Mouse (Mus musculus) neural tube, embryonic 11.5 days (tissue): ENCODE results near the gene Prdm16. TPM values are rescaled to one million over a fixed set of nuclear protein-coding genes. Genes with fewer than 3 reads are reported as not detected.

ENCODE experiments used
- ATAC-seq: fragments of 200-750 bp; cut with Nextera tagmentation; 2 replicates; pipeline ENCODE4 v1.8.0; 2017; ENCODE audit warnings: moderate number of reproducible peaks, mild to moderate bottlenecking, moderate TSS enrichment, moderate library complexity; ENCODE audit not compliant: insufficient read depth, low FRiP score, low TSS enrichment
- DNase-seq: peaks from one replicate; pipeline ENCODE4 v3.0.0-alpha.2; 2015; ENCODE audit warnings: low spot score
- H3K27ac ChIP-seq: fragments of 300-500 bp; sonication (generic); 2 replicates; pipeline ENCODE4 v1.5.1; 2014; ENCODE audit warnings: low read depth, mild to moderate bottlenecking, low read length
- H3K27me3 ChIP-seq: fragments of 300-500 bp; sonication (generic); 2 replicates; pipeline ENCODE4 v1.6.1; 2014; ENCODE audit warnings: mild to moderate bottlenecking, low read length, mixed read lengths; ENCODE audit not compliant: control insufficient read depth, insufficient read depth
- H3K36me3 ChIP-seq: fragments of 300-500 bp; sonication (generic); 2 replicates; pipeline ENCODE4 v1.6.1; 2014; ENCODE audit warnings: mild to moderate bottlenecking, low read length, moderate library complexity, mixed read lengths; ENCODE audit not compliant: control insufficient read depth, insufficient read depth
- H3K4me1 ChIP-seq: fragments of 300-500 bp; sonication (generic); 2 replicates; pipeline ENCODE4 v1.6.1; 2014; ENCODE audit warnings: low read length, mixed read lengths; ENCODE audit not compliant: control insufficient read depth, insufficient read depth
- H3K4me2 ChIP-seq: fragments of 300-500 bp; sonication (generic); 2 replicates; pipeline ENCODE4 v1.6.1; 2014; ENCODE audit warnings: low read depth, mild to moderate bottlenecking, moderate library complexity
- H3K4me3 ChIP-seq: fragments of 300-500 bp; sonication (generic); 2 replicates; pipeline ENCODE4 v1.5.1; 2014; ENCODE audit warnings: low read depth, low read length
- H3K9ac ChIP-seq: fragments of 300-500 bp; sonication (generic); 2 replicates; pipeline ENCODE4 v1.6.1; 2014; ENCODE audit warnings: mild to moderate bottlenecking, low read length
- H3K9me3 ChIP-seq: fragments of 300-500 bp; sonication (generic); 2 replicates; pipeline ENCODE4 v1.6.1; 2016; ENCODE audit warnings: low read length; ENCODE audit not compliant: control insufficient read depth
- WGBS: fragments of 180-500 bp; shearing (Covaris S2); extraction: QIAGEN DNeasy Blood & Tissue Kit; methylation state at CpG from one replicate; pipeline ENCODE4 v1.1.7; 2014; 5-methylcytosine and 5-hydroxymethylcytosine counted together
- polyA plus RNA-seq: library from polyadenylated mRNA; unstranded; fragments of >200 nt; fragmentation: Nextera tagmentation; extraction: Ambion mirVana; gene quantifications from 2 replicates; pipeline ENCODE4 v1.2.1, GENCODE M21; 2014

The Prdm16 gene
- polyA plus RNA-seq, 1 experiment from 2014 or later: 10.9 TPM

- no peaks in the 10 kb centered on the region for H3K36me3 ChIP-seq
- H3K9ac ChIP-seq: no peak overlapping the region
- no peak for DNase-seq
- no peaks in the 10 kb centered on the region; the same call in 1 of the 2 replicates for H3K9me3 ChIP-seq
- H3K4me3 ChIP-seq: no peak overlapping the region
- no peaks in the 10 kb centered on the region for H3K27me3 ChIP-seq
- H3K4me1 ChIP-seq: peaks cover 17% of the 10 kb centered on the region
- 93% methylated on average over 17 of the region's 17 CpGs for WGBS
- ATAC-seq: no peak
- H3K27ac ChIP-seq: no peak overlapping the region
- no peak overlapping the region for H3K4me2 ChIP-seq
These were observed 215.9 kb downstream of the Prdm16 start for GRCm38 (mm10) chr4:154420749-154421148.

GRCm38 (mm10) chr4:154419766-154420165 is 216.9 kb downstream of the Prdm16 start:
- DNase-seq: no peak
- Histone ChIP-seq H3K4me1 (peaks cover 17% of the 10 kb centered on the region), H3K27ac (no peak overlapping the region), H3K4me3 (no peak overlapping the region), H3K36me3 (no peaks in the 10 kb centered on the region), H3K9ac (no peak overlapping the region), H3K4me2 (no peak overlapping the region), H3K9me3 (no peaks in the 10 kb centered on the region; the same call in 1 of the 2 replicates), H3K27me3 (no peaks in the 10 kb centered on the region)
- no peak for ATAC-seq
- 91% methylated on average over 4 of the region's 4 CpGs for WGBS

GRCm38 (mm10) chr4:154418993-154419392 is 217.7 kb downstream of the Prdm16 start:
- H3K27me3 ChIP-seq: no peaks in the 10 kb centered on the region
- H3K4me2 ChIP-seq: no peak overlapping the region
- H3K4me1 ChIP-seq: peaks cover 17% of the 10 kb centered on the region
- H3K9me3 ChIP-seq: no peaks in the 10 kb centered on the region; the same call in 1 of the 2 replicates
- WGBS: 27% methylated on average over 2 of the region's 2 CpGs
- ATAC-seq: no peak
- no peak overlapping the region for H3K9ac ChIP-seq
- H3K4me3 ChIP-seq: no peak overlapping the region
- no peak overlapping the region for H3K27ac ChIP-seq
- H3K36me3 ChIP-seq: no peaks in the 10 kb centered on the region
- no peak for DNase-seq

GRCm38 (mm10) chr4:154418327-154418744 is 218.3 kb downstream of the Prdm16 start:
- no peak overlapping the region for H3K4me2 ChIP-seq
- no peak overlapping the region for H3K9ac ChIP-seq
- WGBS: 86% methylated on average over 4 of the region's 4 CpGs
- ATAC-seq (no peak), DNase-seq (no peak)
- H3K27me3 ChIP-seq: no peaks in the 10 kb centered on the region
- no peaks in the 10 kb centered on the region; the same call in 1 of the 2 replicates for H3K9me3 ChIP-seq
- peaks cover 17% of the 10 kb centered on the region for H3K4me1 ChIP-seq
- H3K27ac ChIP-seq: no peak overlapping the region
- no peaks in the 10 kb centered on the region for H3K36me3 ChIP-seq
- no peak overlapping the region for H3K4me3 ChIP-seq

- 68% methylated on average over 6 of the region's 6 CpGs for WGBS
- ATAC-seq (no peak), DNase-seq (no peak)
- H3K4me2 ChIP-seq: no peak overlapping the region
- peaks cover 17% of the 10 kb centered on the region for H3K4me1 ChIP-seq
- no peak overlapping the region for H3K9ac ChIP-seq
- no peaks in the 10 kb centered on the region for H3K36me3 ChIP-seq
- H3K9me3 ChIP-seq: no peaks in the 10 kb centered on the region; the same call in 1 of the 2 replicates
- no peak overlapping the region for H3K4me3 ChIP-seq
- H3K27me3 ChIP-seq: no peaks in the 10 kb centered on the region
- no peak overlapping the region for H3K27ac ChIP-seq
These were observed 219.9 kb downstream of the Prdm16 start for GRCm38 (mm10) chr4:154416728-154417127.

GRCm38 (mm10) chr4:154414885-154415284 is 221.8 kb downstream of the Prdm16 start:
- ATAC-seq (no peak), DNase-seq (no peak)
- Histone ChIP-seq H3K27ac (no peak overlapping the region), H3K4me1 (peaks cover 25% of the 10 kb centered on the region), H3K9me3 (no peaks in the 10 kb centered on the region; the same call in 1 of the 2 replicates), H3K4me3 (no peak overlapping the region), H3K9ac (no peak overlapping the region), H3K36me3 (no peaks in the 10 kb centered on the region), H3K4me2 (no peak overlapping the region), H3K27me3 (0 out of 2 replicates have a peak, but pooled peaks cover 3% of the 10 kb centered on the region)
- 20% methylated on average over 4 of the region's 4 CpGs for WGBS

GRCm38 (mm10) chr4:154410559-154410958 is 226.1 kb downstream of the Prdm16 start:
- DNase-seq: no peak
- H3K9ac ChIP-seq: no peak overlapping the region

GRCm38 (mm10) chr4:154409841-154410240 is 226.8 kb downstream of the Prdm16 start:
- ATAC-seq: no peak

More at GRCm38 (mm10) chr4:154410559-154410958, 226.1 kb downstream of the Prdm16 start:
- Histone ChIP-seq H3K4me3 (no peak overlapping the region), H3K4me2 (no peak overlapping the region), H3K27ac (no peak overlapping the region), H3K27me3 (0 out of 2 replicates have a peak, but pooled peaks cover 6% of the 10 kb centered on the region), H3K36me3 (no peaks in the 10 kb centered on the region), H3K9me3 (no peaks in the 10 kb centered on the region), H3K4me1 (peaks cover 27% of the 10 kb centered on the region)
- 85% methylated on average over 8 of the region's 8 CpGs for WGBS
- ATAC-seq: no peak

GRCm38 (mm10) chr4:154409237-154409721 is 227.4 kb downstream of the Prdm16 start:
- H3K27me3 ChIP-seq: 0 out of 2 replicates have a peak, but pooled peaks cover 6% of the 10 kb centered on the region

More at GRCm38 (mm10) chr4:154409841-154410240, 226.8 kb downstream of the Prdm16 start:
- no peak overlapping the region for H3K9ac ChIP-seq
- H3K4me3 ChIP-seq: no peak overlapping the region
- H3K9me3 ChIP-seq: no peaks in the 10 kb centered on the region
- 0 out of 2 replicates have a peak, but pooled peaks cover 6% of the 10 kb centered on the region for H3K27me3 ChIP-seq
- H3K27ac ChIP-seq: no peak overlapping the region
- no peaks in the 10 kb centered on the region for H3K36me3 ChIP-seq
- H3K4me1 ChIP-seq: peaks cover 27% of the 10 kb centered on the region
- WGBS: 83% methylated on average over 10 of the region's 10 CpGs
- H3K4me2 ChIP-seq: no peak overlapping the region
- no peak for DNase-seq

More at GRCm38 (mm10) chr4:154409237-154409721, 227.4 kb downstream of the Prdm16 start:
- no peak for ATAC-seq
- Histone ChIP-seq H3K4me2 (no peak overlapping the region), H3K9me3 (no peaks in the 10 kb centered on the region), H3K4me1 (peaks cover 27% of the 10 kb centered on the region), H3K27ac (no peak overlapping the region), H3K9ac (no peak overlapping the region), H3K4me3 (no peak overlapping the region), H3K36me3 (no peaks in the 10 kb centered on the region)
- no peak for DNase-seq
- 58% methylated on average over 19 of the region's 19 CpGs for WGBS
